Mouse (Mus musculus) heart, postnatal 4 days (tissue): ENCODE measurements around the gene Rgs6. TPM values are rescaled to one million over a fixed set of nuclear protein-coding genes. Genes with fewer than 3 reads are reported as not detected.

Experiments used
- DNase-seq: peaks from one replicate; pipeline ENCODE4 v3.0.0; 2021
- total RNA-seq, 2 experiments: library from RNA; stranded (reverse); gene quantifications; 2 replicates each; pipeline ENCODE4 v1.2.3; 2021

Rgs6 gene
- total RNA-seq, 2 experiments from 2014 or later = 20.8 to 21.5 TPM

DNA sequence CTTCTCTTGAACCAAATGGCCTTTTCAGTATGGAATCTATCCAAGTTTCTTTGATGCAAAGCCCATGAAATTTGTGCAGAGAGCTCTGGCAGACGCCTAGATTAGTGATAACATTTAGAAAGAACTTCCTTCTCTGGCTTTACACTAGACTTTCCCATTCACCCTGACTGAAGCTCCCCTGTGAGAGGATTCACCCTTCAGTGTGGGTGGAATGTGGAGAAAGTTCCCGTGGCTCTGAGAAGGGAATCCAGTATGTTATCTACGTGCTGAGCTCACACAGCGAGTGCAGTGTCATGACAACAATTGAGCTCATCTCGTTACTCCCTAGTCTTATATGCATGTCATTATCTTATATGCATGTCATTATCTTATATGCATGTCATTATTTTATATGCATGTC is 61.9 kb downstream of the Rgs6 start:
- no peak for DNase-seq

DNA sequence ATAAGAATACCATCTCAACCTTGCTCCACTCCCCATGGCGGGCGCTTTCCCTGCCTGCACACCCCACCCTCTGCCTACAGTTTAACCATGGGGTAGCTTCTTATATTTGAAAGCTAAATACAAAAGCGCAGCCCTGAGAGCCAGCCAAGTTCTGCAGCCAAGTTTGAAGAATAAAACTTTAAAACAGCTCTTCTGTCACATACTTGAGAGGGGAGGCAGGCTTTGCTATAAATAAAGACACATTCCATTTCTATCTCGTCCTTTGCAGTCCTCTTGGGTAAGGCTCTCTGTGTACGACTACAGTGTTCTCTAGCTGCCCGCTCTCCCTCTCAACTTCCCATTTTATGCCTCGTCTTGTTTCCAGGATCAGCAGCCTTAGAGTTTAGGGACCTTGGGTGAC is 76.5 kb downstream of the Rgs6 start:
- peak; percentile 62 for DNase-seq

DNA sequence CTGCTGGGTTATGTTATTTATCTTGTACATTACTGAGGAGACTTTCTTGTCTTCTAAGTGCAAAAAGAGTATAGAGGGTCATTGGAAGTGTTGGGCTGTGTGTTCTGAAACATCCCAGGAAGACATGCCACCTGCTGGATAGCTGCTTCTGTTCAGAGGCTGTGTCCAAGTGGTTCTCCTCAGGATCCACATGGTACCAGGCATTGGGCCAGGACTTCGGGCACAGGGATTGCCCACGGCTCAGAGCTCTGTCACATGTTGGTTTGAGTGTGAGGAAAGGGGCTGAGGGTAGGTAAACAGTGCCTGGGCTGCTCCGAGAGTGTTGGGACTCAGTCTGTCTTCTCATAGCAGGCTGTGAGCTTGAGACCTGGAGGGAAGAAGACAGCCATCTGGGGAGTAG is 79.3 kb downstream of the Rgs6 start:
- DNase-seq = peak; percentile 16

DNA sequence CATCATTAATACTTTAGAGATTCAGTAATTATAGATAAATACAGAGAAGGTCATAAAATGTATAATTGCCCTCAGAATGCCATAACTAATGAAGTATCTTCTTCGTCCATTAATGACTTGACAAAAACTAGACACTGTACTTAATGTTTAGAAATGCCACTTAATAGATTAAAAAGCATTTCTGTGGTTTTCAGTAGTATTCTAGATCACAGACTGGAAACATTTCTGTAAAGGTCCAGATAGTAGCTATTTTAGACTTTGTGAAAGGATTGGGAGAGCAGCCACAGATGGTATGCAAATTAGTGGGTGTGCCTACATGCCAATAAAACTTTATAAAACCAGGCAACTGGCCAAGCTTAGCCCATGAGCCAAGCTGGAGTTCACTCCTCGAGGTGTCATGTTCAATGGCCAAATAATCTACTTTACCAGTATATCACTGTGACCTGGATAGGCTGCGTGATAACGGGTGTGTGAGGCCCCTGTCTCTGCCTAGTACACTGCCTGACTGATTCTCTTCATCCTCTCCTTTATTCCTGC is 82.2 kb downstream of the Rgs6 start:
- DNase-seq = peak; percentile 29

DNA sequence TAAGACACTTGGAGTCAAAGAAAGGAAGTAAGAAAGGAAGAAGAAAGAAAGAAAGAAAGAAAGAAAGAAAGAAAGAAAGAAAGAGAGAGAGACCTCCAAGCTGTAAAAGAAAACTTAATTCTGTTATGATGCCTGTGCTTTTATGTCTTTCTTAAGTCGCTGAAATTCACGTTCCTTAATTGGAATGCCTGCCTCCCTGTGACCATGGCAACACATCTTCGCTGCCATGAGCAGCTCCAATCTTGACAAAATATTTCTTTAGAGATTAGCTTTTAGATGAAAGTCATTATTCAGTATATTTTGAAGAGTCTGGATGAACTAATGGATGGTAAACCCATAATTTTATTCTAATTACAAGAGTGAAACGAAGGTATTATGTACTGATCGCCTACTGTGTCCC is 83.5 kb downstream of the Rgs6 start:
- no peak for DNase-seq

DNA sequence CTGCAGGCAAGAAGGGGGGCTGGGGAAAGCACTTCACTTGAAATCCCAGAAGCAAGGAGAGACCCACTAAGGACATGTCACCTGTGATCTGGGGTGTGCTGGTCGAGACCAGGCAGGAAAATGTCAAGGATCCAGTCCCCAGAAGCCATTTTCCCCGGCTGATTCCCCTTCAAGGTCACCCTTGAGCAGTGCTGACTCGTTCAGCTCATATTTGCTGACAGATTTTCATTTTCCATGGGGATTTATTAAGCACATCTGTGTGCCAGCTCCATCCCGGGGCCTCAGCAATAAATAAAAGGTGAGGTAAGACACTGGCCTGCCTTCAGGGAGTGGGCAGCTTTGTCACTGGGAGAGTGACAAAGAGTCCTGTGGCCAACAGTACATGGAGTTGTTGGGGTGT is 87.0 kb downstream of the Rgs6 start:
- DNase-seq = no peak

DNA sequence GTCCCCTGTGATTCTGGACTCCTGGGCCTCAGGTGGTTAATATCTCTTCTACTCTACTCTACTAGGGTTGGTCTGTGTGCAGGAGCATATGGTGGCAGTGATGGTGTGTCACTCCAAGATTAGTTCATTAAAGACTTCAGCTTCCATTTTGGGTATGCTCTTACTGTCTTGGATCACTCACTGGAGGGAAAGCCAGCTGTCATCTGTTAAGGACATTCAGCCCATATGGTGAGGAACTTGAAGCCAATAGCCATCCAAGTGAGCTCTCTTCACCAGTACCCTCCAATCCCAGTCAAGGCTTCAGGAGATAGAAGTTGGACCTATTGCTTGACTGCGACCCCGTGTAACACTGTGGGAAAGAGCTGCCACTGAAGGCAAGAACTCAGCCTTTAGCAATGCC is 98.9 kb downstream of the Rgs6 start:
- no peak for DNase-seq

DNA sequence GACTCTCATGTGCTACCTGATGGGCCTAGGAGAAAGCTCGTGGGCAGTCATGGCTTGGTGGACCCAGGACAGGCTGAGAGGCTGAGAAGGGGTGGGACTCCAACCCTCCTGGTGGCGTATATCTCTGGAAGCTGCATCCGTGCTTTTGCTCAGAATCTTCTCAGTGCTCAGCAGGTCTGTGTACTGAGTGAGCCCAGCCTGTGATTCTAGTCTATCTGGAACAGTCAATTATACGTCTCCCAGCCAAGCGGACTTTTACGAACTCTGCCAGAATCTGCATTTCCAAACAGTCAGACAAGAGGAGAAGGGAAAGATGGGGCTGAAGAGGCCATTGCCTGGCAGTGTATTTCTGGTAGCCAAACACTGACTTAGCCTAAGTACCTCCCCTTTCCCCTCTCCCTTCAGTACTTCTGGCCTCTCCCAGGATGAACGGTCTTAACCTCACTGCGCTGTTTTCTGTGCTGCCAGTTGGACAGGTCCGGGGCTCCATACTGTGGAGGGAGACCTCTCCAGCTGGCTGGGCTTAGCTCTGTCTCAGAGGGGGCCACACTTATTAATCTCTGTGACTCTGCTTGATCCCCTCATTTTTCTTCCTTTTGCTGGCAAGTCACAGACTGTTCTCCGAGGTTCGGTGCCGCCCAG is 110.9 kb downstream of the Rgs6 start:
- no peak for DNase-seq

DNA sequence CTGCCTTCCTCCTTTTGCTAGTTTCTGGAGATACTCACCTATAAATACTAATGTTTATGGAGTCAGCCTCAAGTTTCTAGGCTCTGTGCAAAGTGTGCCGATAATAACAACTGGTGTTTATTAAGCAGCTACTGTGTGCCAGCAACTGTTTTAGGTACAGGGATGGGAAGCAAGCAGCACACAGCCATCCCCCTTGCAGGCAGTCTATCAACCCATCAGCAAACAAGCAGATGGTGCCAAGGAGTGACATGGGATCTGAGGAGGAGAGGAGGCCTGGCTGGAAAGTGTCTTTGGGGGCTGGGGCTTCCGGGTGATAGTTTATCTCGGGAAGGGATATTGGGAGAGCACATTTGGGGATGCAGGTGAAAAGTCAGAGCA is 111.4 kb downstream of the Rgs6 start:
- no peak for DNase-seq

DNA sequence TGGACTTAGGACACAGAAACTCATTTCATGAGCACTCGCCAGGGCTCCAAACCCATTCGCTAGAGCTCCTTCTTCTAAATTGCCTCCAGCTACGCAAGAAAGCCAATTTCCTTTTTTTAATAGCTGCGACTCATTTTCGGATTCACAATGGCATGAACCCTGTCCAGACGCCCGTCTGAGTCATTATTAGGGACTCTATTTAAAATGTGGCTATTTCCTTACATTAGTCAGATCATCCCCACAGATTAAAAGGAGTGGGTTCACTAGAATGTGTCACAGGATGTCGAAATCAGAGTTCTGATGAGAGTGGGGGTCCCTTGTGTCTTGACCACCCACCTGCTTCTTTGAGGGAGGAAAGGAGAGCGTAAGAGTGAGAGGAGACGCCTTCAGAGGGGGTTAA is 112.1 kb downstream of the Rgs6 start:
- DNase-seq = no peak

DNA sequence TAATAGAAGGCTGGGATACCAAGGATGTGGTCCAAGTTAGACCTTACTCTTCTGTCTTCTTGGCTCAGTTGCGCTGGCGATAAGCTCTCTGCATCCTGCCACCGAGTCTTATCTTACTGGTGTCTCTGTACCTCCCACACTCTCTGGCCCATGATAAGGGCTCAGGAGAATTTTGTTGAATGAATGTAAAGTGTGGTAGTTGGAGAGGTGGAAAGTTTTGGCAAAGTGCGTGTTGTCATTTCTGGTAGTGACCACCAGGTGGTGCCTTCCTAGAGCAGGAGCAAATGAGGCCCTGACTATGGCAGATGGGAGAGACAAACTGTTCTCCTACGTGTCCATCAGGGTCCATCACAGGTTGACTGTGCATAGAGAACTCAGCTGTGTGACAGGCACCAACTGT is 112.7 kb downstream of the Rgs6 start:
- DNase-seq = peak; percentile 59

DNA sequence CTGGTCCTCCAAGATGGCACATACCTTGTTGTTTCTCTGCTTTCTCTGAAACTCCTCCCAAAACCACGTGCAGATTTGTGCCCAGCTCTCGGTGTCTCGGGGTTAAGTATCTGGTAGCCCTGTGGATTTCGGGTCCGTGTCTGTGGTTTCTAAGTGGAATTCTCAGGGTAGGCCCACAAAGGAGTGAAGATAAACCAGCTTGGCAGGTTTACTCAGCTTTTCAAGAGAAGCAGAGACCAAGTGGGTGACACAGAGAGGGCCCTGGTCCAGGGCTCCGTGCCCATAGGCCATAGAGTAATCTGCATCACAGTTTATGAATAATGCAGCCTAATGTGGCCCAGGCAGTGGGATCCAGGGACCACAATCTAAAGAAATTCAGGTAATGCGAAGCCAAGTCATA is 113.3 kb downstream of the Rgs6 start:
- DNase-seq = no peak

DNA sequence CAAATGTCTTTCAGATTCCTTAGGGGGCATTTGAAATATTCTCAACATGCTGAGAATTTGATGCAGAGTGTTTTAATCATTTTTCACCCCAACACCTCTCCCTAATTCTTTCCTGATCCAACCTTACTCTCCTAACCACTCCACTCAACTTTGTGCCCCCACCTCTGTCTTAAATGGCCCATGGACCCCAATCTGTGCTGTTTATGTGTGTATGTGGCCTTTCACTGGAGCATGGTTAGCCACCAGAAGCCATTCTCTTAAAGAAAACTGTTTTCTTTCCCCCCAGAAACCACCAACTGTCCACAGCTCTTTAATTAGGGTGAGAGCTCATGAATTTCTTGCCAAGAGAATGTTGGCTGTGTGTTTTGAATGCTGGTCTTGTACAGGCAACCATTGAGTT is 122.3 kb downstream of the Rgs6 start:
- no peak for DNase-seq

DNA sequence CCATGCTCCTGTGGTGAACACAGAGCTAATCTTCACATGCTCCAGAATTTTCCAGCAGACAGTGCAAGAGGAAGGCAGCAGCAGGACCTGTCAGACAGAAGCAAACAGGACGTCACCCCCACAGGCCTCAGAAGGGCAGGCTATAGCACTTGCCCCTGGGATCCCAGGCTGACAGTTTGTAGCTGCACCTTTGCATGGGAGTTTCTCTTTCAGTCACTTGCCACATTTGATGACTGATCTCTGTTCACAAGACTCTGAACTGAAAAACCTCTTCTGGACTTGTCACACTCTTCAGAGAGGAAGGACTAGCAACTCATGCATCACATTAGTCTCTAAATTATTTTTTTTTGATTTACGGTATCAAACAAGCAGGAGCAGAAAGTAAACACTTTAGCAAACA is 126.2 kb downstream of the Rgs6 start:
- no peak for DNase-seq

DNA sequence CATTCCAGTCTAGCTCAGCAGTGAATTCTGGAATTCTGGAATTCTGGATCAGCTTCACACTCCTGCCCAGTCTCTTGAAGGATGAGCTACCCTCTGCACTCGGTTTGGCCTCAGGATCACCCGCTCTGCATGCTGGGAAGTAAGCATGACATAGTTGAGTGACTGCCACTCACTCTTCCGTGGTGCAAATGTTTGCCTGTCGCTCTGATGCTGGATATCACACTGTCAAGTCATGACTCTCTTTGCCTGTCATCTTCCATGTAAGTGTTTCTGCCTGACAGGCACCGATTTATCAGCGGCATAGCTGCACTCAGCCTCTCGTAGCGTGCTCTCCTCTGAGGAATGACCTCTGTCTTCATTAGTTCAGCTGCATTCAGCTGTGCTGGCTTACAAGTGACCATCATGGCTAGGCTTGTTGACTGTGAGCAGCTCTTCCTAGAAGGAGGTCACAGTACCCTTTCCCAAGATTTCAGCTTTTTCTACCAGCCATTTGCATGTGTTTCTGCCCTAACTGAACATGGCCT is 135.0 kb downstream of the Rgs6 start:
- no peak for DNase-seq

DNA sequence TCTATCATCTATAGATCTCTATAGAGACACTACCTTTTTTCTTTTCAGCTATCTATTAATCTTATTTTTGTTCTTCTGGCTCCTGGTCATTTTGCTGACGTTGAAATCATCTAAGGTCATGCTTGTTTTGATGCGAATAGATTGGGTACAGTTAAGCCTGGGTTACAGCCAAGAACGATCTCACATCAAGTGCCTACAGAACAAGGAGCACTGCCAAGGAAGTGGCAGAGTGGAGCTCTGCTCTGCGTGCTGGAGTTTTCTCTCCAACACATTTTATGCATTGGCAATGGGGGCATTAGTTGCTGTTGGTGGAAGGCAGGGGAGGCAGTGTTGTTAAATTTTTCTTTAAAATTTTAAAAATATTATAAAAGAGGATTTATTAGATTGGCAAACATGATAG is 138.2 kb downstream of the Rgs6 start:
- no peak for DNase-seq

DNA sequence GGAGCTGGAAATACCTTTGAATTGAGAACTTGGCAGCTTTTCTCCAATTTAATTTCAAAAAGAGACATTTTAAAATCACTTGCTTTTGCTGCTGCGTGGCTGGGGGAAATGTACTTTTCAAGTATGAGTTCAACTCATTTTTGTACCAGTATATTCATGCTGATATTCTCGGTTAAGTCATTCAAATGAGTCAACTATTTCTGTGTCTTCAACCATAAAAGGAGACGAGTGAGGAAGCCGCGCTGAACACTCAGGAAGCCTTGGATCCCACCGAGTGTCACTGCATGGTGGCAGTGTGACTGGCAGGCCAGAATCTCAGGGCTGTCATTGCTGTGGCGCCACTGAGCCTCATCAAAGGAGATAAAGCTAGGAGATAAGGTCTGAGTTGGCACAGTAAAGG is 143.5 kb downstream of the Rgs6 start:
- DNase-seq = no peak

DNA sequence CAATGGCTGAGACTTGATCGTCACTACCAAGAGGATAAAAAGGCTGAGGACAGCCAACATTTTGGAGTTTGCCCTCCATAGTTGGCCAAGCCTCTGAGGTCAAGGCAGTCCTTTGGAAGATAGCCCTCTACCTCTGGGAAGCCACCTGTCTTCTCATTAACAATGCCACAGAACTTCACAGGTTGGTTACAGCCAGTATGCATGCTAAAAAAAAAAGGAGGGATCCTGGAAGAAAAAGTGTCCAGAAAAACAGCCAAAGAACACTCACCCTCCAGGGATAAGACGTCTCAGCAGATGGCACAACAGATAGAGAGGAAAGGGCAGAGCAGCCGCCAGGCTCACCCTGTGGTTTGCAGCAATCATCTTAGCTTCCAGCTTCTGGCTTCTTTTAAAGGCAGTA is 154.9 kb downstream of the Rgs6 start:
- DNase-seq = no peak

DNA sequence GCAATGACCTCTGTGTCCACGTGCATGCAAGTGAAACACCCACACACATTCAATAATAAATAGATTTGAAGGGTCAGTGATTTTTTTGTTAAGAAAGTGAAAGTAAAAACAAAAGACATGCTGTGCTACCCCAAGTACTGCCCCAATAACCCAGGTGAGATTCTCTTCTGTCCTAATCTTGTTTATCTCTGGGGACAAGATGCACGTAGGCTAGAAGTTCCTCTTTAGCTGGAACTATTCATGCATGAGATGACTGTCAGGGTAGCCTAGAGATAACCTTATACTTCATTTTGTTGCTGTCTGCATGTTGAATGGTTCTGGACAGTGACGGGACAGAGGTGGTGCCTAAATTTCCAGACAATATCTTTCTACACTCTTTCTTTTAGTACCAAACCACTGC is 155.9 kb downstream of the Rgs6 start:
- no peak for DNase-seq

DNA sequence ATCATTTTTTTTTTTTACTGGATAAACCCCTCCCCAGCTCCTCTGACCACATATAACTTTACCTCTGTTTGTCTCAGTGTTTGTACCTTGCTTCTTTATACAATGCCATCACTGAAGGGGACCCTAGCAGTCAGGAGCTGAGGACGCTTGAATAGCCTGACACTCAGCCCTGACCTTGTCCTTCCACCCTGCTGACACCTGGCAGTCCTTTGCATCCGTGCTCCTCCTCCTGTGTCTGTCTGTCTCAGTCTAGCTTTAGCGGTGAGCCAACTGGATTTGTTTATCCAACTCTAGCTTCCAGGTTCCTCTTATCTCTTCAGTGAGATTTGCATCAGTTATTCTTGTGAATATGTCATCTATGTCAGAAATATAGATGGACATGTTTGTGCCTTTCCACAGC is 156.7 kb downstream of the Rgs6 start:
- no peak for DNase-seq

DNA sequence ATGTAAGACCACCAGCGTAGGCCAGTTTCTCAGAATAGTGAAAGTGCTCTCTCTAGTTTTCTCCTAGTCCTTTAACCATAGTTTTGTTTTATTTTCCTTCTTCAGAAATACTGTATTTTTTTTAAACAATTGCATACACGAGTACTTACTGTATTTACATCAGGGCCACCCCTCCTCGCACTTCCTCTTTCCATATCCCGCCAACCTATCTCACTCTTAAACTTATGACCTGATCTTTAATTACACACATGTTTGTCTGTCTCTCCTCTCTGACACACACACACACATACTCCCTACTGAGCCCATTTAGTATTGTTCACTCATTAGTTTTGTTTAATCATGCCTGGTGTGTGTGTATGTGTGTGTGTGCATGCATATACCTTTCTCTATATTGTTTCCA is 159.0 kb downstream of the Rgs6 start:
- no peak for DNase-seq

DNA sequence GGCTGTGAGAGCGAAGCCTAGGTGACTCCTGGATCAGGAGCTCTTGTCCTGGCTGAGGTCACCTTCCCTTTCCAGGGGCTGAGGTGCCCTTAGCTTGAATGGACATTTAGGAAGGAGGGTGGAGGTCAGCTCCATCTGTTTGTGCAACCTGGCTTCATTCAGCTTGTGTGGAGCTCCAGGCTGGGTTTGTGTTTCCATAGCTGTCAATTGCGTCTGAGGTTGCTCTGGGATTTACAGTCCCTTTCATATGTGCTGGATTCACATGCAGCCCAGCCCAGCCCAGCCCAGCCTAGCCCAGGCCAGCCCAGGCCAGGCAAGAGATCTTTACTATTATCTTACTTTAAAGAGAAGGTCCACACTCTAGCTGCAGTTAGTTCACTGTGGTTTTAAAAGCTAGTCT is 163.8 kb downstream of the Rgs6 start:
- DNase-seq = no peak

DNA sequence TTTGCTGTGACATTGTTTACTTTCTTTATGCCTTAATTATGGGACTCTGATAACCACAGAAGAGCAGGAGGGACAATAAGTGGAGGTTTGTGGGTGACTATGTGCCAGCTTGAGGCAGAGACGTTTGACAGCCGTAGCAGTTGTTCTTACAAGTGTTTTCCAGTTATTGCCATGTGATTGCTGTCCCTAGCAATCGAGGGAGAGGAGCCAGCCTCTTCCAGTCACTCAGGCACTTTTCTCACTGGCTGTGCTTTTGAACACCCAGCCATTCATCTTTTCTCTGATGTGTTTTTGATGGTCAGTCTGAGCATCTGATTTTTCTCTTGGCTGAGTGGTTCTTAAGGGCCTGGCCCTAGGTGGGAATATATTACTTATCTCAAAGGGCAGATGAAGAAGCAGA is 166.4 kb downstream of the Rgs6 start:
- peak; percentile 10 for DNase-seq

DNA sequence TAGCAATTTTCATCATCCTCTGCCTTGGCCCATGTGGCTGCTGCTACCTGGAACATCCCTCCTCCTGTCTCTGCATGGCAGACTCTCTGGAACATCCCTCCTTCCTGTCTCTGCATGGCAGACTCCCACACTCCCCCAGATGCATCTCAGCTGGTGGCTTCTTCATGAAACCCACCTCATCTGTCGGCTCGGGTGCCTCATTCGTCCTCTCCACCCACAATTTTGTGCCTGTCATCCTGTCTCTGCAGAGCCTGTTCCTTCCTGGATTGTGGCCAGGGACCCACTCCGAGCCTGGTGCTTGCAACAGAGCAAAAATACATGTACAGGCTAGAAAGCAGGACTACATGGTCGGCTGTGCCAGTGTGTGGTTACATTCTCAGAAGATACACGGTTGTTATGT is 168.7 kb downstream of the Rgs6 start:
- DNase-seq = peak; percentile 15

DNA sequence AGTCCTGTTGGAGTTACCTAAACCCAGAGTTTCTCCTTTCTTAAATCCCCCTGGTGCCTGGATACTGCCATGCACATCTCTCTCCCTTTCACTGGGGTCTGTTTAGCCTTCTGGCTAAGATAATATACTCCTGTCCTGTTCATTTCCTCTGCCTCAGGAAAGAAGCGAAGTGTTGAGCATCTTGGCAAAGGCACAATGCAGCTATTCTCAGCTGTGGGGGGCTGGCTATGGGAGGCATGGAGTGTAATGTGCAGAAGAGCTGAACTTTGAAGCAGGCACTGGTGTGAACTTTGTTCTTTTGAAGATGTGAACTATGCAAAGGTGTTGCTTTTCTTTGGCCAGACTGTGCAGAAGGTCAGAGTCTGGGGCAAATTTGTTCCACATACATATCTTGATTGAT is 169.3 kb downstream of the Rgs6 start:
- DNase-seq = no peak
